Mouse (Mus musculus) heart, adult 2 months (tissue): ENCODE results near the gene Gtpbp4.

Experiments
- CTCF ChIP-seq: fragments of 200-600 bp; IDR thresholded peaks from 2 replicates; pipeline ENCODE4 v1.8.1; 2022; ENCODE audit warnings: antibody characterized with exemption, mild to moderate bottlenecking, moderate library complexity
- EP300 ChIP-seq: fragments of 200-500 bp; IDR thresholded peaks from 2 replicates; pipeline ENCODE4 v1.6.1; 2011; ENCODE audit warnings: low read depth, low read length, control low read depth; ENCODE audit not compliant: insufficient read depth
- POLR2A ChIP-seq: fragments of 200-500 bp; IDR thresholded peaks from 2 replicates; pipeline ENCODE4 v1.6.1; 2011; ENCODE audit warnings: mild to moderate bottlenecking, low read depth, low read length, control low read depth; ENCODE audit not compliant: insufficient read depth

GRCm38 (mm10) chr13:9030364-9030763, 34.5 kb upstream of the Gtpbp4 start:
- no peak for TF ChIP-seq CTCF
- no peak for TF ChIP-seq POLR2A
- TF ChIP-seq EP300, result no peak
